Mouse (Mus musculus) G1E (cell line): ENCODE results near the gene Adcy9.

Experiments
- CTCF ChIP-seq: IDR thresholded peaks from 2 replicates; pipeline ENCODE4 v1.5.1; 2012; ENCODE audit warnings: low read depth, low read length, inconsistent platforms, mixed read lengths
- GATA1 ChIP-seq: IDR thresholded peaks from 2 replicates; pipeline ENCODE4 v1.6.1; 2012; ENCODE audit warnings: borderline replicate concordance, low read length, inconsistent platforms, mixed read lengths
- POLR2AphosphoS5 ChIP-seq: IDR thresholded peaks from 2 replicates; pipeline ENCODE4 v1.6.1; 2012; ENCODE audit warnings: low read depth, low read length, inconsistent platforms; ENCODE audit not compliant: insufficient replicate concordance
- TAL1 ChIP-seq: conservative IDR thresholded peaks from 2 replicates; pipeline ENCODE4 v1.6.1; 2012; ENCODE audit warnings: low read depth, low read length, inconsistent platforms, mixed read lengths

DNA sequence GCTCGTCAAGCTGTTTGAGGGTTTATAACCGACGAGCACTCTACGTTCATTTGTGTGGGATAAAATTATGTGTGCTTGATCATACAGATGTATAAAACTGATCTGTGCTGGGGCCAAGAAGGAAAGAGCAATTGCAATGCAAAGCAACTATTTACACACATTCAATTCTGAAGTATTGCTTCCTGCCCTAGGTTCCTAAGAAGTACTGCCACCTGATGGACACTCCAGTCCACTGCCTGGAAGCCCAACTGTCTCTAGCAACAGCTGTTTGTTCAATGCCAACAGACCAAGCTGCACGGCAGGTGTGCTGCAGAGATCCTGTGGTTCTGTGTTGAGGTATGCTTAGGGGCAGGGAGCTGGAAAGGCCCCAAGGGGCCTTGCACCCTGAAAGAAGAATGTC lies 135.0 kb downstream of the Adcy9 start:
- TF ChIP-seq CTCF (0 out of 2 replicates have a peak, but pooled peaks have one; percentile 32), GATA1 (no peak), POLR2AphosphoS5 (no peak), TAL1 (no peak)
